Mouse (Mus musculus) neural tube, embryonic 15.5 days (tissue): ENCODE results near the gene Slc17a1. TPM values are rescaled to one million over a fixed set of nuclear protein-coding genes. Genes with fewer than 3 reads are reported as not detected.

Experiments used
- ATAC-seq: fragments of 200-750 bp; cut with Nextera tagmentation; 2 replicates; pipeline ENCODE4 v1.8.0; 2017; ENCODE audit warnings: mild to moderate bottlenecking, moderate TSS enrichment, moderate library complexity; ENCODE audit not compliant: low FRiP score
- H3K27ac ChIP-seq: fragments of 300-500 bp; sonication (generic); replicated peaks from 2 replicates; pipeline ENCODE4 v1.5.1; 2015; ENCODE audit warnings: mild to moderate bottlenecking, inconsistent platforms
- H3K27me3 ChIP-seq: fragments of 300-500 bp; sonication (generic); replicated peaks from 2 replicates; pipeline ENCODE4 v1.6.1; 2015; ENCODE audit warnings: inconsistent platforms
- H3K36me3 ChIP-seq: fragments of 300-500 bp; sonication (generic); 2 replicates; pipeline ENCODE4 v1.6.1; 2015; ENCODE audit warnings: inconsistent platforms
- H3K4me1 ChIP-seq: fragments of 300-500 bp; sonication (generic); 2 replicates; pipeline ENCODE4 v1.6.1; 2015; ENCODE audit warnings: inconsistent platforms
- H3K4me2 ChIP-seq: fragments of 300-500 bp; sonication (generic); 2 replicates; pipeline ENCODE4 v1.6.1; 2015; ENCODE audit warnings: inconsistent platforms, mild to moderate bottlenecking, moderate library complexity
- H3K4me3 ChIP-seq: fragments of 300-500 bp; sonication (generic); replicated peaks from 2 replicates; pipeline ENCODE4 v1.5.1; 2015; ENCODE audit warnings: mild to moderate bottlenecking, inconsistent platforms
- H3K9ac ChIP-seq: fragments of 300-500 bp; sonication (generic); replicated peaks from 2 replicates; pipeline ENCODE4 v1.6.1; 2015; ENCODE audit warnings: mild to moderate bottlenecking, inconsistent platforms
- H3K9me3 ChIP-seq: fragments of 300-500 bp; sonication (generic); replicated peaks from 2 replicates; pipeline ENCODE4 v1.6.1; 2016; ENCODE audit warnings: inconsistent platforms
- WGBS: fragments of 180-500 bp; shearing (Covaris S2); methylation state at CpG from one replicate; pipeline ENCODE4 v1.1.7; 2015; ENCODE audit warnings: mixed read lengths; 5-methylcytosine and 5-hydroxymethylcytosine counted together
- polyA plus RNA-seq: library from polyadenylated mRNA; unstranded; fragments of >200 nt; fragmentation: Nextera tagmentation; extraction: Ambion mirVana; gene quantifications from 2 replicates; pipeline ENCODE4 v1.2.1, GENCODE M21; 2015

Gene Slc17a1
- polyA plus RNA-seq, 1 experiment from 2014 or later: not detected

DNA sequence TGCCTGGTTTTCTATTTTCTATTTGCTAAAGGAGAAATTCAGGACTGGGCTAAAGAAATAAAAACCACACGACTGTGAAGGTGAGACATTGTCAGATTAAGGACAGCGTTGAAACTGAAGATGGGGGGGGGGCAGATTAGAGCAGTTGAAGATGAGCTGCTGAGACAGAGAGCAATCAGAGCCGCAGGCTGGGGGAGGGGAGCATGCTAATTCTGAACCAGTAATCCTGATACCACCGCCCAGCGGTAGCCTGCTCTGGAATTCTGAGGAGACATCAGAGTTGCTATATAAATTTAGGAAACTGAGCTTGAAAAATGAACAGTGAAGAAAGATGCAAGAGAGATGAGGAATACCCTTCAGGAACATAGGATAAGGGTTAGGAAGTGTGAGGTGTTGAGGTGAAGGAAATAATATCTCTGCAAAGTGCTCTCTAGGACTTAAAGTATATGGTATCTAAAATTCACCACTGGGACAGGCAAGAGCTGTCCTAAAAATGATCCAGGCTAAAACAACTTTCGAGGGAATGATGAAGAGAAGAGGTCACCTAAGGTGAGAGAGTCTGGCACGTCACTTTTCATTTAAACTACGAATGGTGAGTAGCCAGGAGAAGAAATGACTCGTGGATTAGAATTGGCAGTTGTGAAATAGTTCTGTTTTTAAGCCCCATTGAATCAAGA is 25.2 kb downstream of the Slc17a1 start:
- H3K4me3 ChIP-seq: no peak overlapping the region
- H3K9me3 ChIP-seq: no peaks in the 10 kb centered on the region
- no peaks in the 10 kb centered on the region for H3K27me3 ChIP-seq
- H3K4me2 ChIP-seq: no peak overlapping the region
- no peaks in the 10 kb centered on the region for H3K4me1 ChIP-seq
- H3K27ac ChIP-seq: no peak overlapping the region
- ATAC-seq: no peak
- WGBS: 22% methylated on average over 9 of the region's 9 CpGs
- H3K36me3 ChIP-seq: no peaks in the 10 kb centered on the region
- H3K9ac ChIP-seq: no peak overlapping the region

DNA sequence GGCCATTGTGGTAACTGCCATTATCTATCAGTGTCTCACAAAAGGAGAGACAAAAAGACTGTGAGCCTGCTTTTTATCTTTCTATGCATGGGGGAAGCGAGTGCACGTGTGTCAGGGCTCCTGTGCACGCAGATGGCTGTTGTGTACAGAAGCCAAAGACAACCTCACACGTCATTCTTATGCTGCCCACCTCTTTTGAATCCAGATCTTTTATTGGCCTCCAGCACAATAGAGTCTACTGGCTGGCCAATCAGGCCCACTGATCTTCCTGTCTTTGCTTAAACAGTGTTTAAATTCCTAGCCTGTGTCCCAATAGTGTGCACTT is 25.7 kb downstream of the Slc17a1 start:
- H3K4me2 ChIP-seq: no peak overlapping the region
- no peak overlapping the region for H3K9ac ChIP-seq
- H3K27me3 ChIP-seq: no peaks in the 10 kb centered on the region
- no peaks in the 10 kb centered on the region for H3K9me3 ChIP-seq
- ATAC-seq: no peak
- no peak overlapping the region for H3K27ac ChIP-seq
- no peak overlapping the region for H3K4me3 ChIP-seq
- no peaks in the 10 kb centered on the region for H3K4me1 ChIP-seq
- 12% methylated on average over 4 of the region's 4 CpGs for WGBS
- no peaks in the 10 kb centered on the region for H3K36me3 ChIP-seq

DNA sequence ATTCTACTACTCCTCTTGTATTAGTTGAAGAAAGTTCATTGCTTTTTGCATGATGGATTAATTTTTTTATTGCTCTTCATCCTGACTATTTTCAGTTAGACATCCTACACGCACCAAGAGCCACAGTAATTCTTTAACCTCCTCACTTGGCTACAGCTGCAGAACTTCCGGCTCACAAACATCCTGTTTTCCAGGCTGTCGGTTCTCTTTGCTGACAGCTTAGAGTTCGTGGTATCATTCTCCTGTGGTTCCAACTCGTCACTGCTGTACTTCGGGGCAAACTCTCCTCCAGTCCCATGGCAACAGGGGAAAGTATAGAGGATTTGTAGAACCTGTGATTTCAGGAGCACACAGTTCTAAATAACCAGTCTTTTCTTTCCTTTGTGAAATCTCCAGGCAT is 30.7 kb downstream of the Slc17a1 start:
- no peaks in the 10 kb centered on the region for H3K27me3 ChIP-seq
- H3K36me3 ChIP-seq: no peaks in the 10 kb centered on the region
- WGBS: 65% methylated on average over 6 of the region's 6 CpGs
- no peaks in the 10 kb centered on the region for H3K9me3 ChIP-seq
- no peaks in the 10 kb centered on the region for H3K4me1 ChIP-seq
- H3K4me2 ChIP-seq: no peak overlapping the region
- H3K9ac ChIP-seq: no peak overlapping the region
- H3K4me3 ChIP-seq: no peak overlapping the region
- no peak overlapping the region for H3K27ac ChIP-seq
- no peak for ATAC-seq

DNA sequence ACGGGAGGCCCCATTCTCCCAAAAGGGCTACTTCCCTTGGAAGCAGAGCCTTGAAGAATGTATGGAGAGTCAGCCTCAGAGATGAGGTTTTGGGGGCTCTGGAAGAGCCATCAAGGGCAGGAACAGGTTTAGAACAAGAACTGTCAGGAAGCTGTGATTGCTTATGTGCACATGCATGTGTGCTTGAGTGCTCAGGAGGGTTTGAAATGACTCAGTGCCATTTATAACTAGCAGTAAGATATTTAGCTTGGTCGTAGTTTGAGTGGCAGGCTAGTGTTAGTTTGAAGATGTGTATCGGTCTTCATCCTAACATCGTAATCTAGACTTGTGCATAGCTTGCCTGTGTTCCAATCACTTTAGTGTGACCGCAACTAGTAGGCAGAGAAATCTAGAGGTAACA is 39.4 kb downstream of the Slc17a1 start:
- WGBS: 94% methylated on average over 5 of the region's 5 CpGs

DNA sequence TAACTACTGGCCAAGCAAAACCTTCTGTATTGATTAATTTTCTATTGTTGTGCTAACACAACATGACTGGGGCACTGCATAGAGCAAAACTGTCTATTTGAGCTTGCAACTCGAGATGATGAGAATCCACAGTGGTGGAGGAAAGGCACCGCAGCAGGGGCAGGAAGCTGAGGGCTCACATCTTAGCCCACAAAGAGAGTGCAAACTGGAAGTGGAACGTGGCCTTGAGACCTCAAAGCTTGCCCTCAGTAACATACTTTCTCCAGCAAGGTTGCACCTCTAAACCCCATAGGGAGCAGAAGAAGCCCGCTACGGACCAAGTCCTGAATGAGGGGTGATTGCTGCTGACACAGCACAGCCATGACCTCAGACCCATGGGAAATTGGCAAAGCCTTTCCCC is 42.6 kb downstream of the Slc17a1 start:
- no peaks in the 10 kb centered on the region for H3K4me1 ChIP-seq
- ATAC-seq: no peak
- no peak overlapping the region for H3K9ac ChIP-seq
- no peaks in the 10 kb centered on the region for H3K9me3 ChIP-seq
- H3K27me3 ChIP-seq: no peaks in the 10 kb centered on the region
- no peak overlapping the region for H3K4me2 ChIP-seq
- 87% methylated on average over 5 of the region's 5 CpGs for WGBS
- no peak overlapping the region for H3K27ac ChIP-seq
- H3K36me3 ChIP-seq: no peaks in the 10 kb centered on the region
- no peak overlapping the region for H3K4me3 ChIP-seq

More for the DNA sequence above, 39.4 kb downstream of the Slc17a1 start:
- no peak overlapping the region for H3K9ac ChIP-seq
- H3K4me3 ChIP-seq: no peak overlapping the region
- no peak overlapping the region for H3K27ac ChIP-seq
- H3K4me1 ChIP-seq: no peaks in the 10 kb centered on the region
- no peak overlapping the region for H3K4me2 ChIP-seq
- no peaks in the 10 kb centered on the region for H3K9me3 ChIP-seq
- H3K27me3 ChIP-seq: no peaks in the 10 kb centered on the region
- no peaks in the 10 kb centered on the region for H3K36me3 ChIP-seq
- ATAC-seq: no peak

DNA sequence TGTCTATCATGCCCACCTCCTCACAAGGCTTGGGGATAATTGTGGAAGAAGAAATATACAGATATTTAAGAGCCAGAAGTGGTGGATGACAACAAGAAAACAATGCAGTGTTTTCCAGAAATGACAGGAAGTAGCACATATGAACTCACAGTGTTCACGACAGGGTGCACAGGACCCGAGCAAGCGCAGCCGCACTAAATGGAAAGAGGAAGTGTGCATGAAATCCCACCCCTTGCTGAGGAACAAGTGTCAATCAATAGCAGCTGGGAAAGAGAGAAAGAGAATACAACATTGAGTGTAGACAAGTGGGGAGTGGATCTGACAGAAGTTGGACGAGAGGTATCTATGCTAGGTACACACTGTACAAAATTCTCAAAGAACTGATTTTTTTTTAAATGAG is 43.8 kb downstream of the Slc17a1 start:
- no peak overlapping the region for H3K4me2 ChIP-seq
- no peak overlapping the region for H3K9ac ChIP-seq
- no peak for ATAC-seq
- H3K36me3 ChIP-seq: no peaks in the 10 kb centered on the region
- no peak overlapping the region for H3K4me3 ChIP-seq
- H3K27me3 ChIP-seq: no peaks in the 10 kb centered on the region
- no peaks in the 10 kb centered on the region for H3K4me1 ChIP-seq
- H3K27ac ChIP-seq: no peak overlapping the region
- no peaks in the 10 kb centered on the region for H3K9me3 ChIP-seq
- WGBS: 88% methylated on average over 5 of the region's 5 CpGs

DNA sequence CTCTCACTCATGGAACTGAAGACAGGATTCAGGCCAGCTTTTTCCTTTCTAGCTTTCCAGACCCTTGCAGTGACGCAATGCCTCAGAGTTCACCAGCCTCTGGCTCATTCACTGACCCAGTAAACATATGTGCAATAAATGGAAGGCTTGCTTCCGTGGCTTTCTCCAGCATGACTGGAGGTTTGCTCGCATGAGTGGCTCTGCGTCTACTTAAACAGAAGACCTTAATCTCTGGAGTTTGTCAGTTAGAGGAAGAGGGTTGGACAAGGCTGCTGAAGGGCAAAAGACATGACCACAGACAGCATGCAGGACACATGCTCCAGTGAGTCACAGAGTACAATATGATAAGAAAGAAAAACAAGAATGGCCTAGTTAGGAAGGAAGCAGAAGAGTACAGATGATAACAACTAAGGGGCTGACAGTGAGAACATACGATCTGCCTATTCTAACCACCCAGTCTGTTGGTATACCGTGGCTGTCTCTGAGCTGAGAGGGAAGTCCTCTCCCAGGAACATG is 46.3 kb downstream of the Slc17a1 start:
- Histone ChIP-seq H3K4me2 (no peak overlapping the region), H3K27ac (no peak overlapping the region), H3K36me3 (no peaks in the 10 kb centered on the region), H3K4me3 (no peak overlapping the region), H3K4me1 (no peaks in the 10 kb centered on the region), H3K9me3 (no peaks in the 10 kb centered on the region), H3K27me3 (no peaks in the 10 kb centered on the region), H3K9ac (no peak overlapping the region)
- no peak for ATAC-seq
- 42% methylated on average over 6 of the region's 6 CpGs for WGBS

DNA sequence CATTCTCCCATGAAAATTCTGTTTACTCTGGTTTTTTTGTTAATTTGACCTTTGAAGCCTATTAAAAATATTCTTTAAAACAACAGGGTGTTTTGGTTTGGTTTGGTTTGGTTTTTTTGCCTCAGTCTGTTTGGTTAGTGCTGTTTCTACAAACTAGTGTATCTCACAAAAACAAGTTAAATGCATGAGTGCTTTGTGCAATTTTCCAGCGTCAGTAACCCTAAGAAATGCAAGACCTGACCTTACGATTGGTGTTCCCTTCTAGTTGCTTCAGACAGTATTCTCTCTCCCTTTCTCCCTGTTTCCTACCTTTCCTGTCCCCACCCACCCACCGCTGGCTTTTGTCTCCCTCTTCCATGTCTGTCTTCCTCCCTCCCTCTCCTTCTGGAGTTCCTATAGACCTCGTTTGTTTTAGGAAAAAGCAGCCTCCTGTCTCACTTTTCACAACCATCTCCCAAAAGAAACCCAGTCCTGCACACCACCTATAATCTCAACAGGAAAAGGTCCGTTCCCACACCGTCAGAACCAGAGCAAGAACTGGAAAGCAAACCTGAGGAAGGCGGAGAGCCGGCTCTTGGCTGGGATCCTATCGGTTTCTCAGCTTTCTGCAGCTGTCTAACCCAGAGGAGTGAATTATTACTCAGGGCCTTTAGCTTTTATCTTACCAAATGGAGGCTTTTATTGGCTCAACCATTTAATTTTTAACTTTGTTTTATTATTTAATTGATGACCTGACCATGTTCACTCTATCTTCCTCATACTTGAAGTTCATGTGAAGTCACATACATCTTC is 47.0 kb downstream of the Slc17a1 start, which contains the start of gene Slc17a4:
Gene Slc17a4 (minus strand): TSS at position 634 of the 792 bp plus-strand sequence.
- Histone ChIP-seq H3K27ac (no peak within 1 kb of the TSS), H3K4me3 (no peak within 1 kb of the TSS), H3K36me3 (no peaks in the 10 kb centered on the region), H3K27me3 (no peaks in the 10 kb centered on the region), H3K4me2 (no peak within 1 kb of the TSS), H3K4me1 (no peaks in the 10 kb centered on the region), H3K9me3 (no peaks in the 10 kb centered on the region), H3K9ac (no peak within 1 kb of the TSS)
- WGBS: 60% methylated on average over 9 of the region's 9 CpGs
- no peak for ATAC-seq

DNA sequence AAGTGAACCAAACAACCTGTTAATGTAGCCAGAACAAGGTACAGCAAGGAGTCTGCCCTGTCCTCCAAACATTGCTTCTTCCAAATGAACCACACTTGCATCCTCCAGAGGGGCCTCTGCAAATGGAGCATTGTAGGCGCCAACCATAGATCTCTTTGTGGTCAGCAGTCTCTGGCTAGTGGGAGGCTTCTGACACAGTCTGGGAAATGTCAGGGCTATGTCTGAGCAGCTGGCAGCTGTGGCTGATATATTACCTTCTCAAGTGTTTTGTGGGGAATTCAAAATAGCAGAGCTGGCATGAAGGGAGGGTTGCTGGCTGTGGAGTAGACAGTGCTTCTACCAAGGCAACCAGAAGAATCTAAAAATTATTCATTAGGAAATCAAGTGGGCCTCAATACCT is 48.6 kb downstream of the Slc17a1 start:
- whole genome bisulfite sequencing: 66% methylated on average over 1 of the region's 1 CpGs
- ATAC-seq: peak; percentile 35; the same call in 1 of the 2 replicates
- H3K4me2 ChIP-seq: no peak overlapping the region
- no peak overlapping the region for H3K9ac ChIP-seq
- no peaks in the 10 kb centered on the region for H3K27me3 ChIP-seq
- no peaks in the 10 kb centered on the region for H3K9me3 ChIP-seq
- no peak overlapping the region for H3K27ac ChIP-seq
- no peaks in the 10 kb centered on the region for H3K36me3 ChIP-seq
- no peaks in the 10 kb centered on the region for H3K4me1 ChIP-seq
- H3K4me3 ChIP-seq: no peak overlapping the region

DNA sequence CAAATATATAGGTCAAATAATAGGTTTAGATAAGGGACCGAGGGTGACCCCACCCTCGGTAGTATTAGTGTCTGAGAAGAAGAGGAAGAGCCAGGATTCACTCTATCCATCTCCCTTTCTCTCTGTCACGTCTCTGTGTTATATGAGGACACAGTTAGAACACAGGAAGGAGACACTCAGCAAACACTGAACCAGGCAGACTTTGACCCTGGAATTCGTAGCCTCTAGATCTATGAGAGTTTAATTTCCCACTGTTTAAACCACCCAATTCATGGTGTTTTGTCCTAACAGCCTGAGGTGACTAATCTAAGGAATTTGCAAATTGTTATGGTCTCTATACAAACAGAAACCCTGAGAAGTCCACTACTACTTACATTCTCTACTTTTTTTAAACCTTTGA is 50.1 kb downstream of the Slc17a1 start:
- Histone ChIP-seq H3K4me3 (no peak overlapping the region), H3K27me3 (no peaks in the 10 kb centered on the region), H3K9ac (no peak overlapping the region), H3K36me3 (no peaks in the 10 kb centered on the region), H3K4me2 (no peak overlapping the region), H3K9me3 (no peaks in the 10 kb centered on the region), H3K27ac (no peak overlapping the region), H3K4me1 (no peaks in the 10 kb centered on the region)
- 81% methylated on average over 4 of the region's 4 CpGs for WGBS
- no peak for ATAC-seq

DNA sequence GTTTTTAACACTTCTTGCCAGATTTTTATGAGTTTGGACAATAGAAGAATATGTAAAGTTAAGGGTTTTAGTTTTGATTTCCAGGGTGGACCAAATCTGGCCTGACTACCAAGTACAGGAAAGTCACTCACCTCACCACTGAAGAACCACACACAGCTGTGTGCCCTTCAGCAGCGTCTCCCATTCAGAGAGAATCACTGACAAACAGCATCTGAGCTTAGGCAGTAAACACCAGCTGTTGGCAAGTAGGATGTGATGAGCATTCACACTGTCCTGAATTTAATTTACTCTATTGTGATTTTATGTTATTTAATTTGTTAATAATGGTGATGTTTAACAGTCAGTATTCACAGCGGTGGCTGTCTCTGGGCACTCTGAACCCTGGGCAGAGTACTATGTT is 58.2 kb downstream of the Slc17a1 start:
- WGBS: 48% methylated on average over 2 of the region's 2 CpGs

DNA sequence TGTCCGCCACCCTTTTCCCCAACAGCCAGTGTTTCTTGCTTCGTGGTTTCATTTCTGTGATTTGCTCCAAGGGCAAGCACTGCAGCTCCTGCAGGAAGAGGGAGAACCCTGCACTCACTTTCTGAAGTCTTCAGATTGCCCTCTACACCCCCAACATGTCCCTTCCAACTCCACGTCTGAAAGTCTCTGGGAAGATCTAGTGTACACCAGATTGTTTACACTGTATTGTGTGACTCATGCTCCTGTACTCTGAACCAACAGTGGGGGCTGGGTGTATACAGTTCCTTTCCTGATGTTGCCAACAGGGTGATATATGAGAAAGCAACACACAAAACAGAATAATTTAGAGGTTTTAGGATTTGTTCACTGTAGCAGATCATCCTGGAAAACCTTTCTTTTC is 61.1 kb downstream of the Slc17a1 start:
- Histone ChIP-seq H3K9ac (no peak overlapping the region), H3K4me1 (no peaks in the 10 kb centered on the region), H3K9me3 (no peaks in the 10 kb centered on the region), H3K4me3 (no peak overlapping the region), H3K36me3 (no peaks in the 10 kb centered on the region), H3K4me2 (no peak overlapping the region), H3K27me3 (no peaks in the 10 kb centered on the region), H3K27ac (no peak overlapping the region)
- 66% methylated on average over 3 of the region's 3 CpGs for WGBS
- no peak for ATAC-seq

More for the DNA sequence above, 58.2 kb downstream of the Slc17a1 start:
- H3K9ac ChIP-seq: no peak overlapping the region
- H3K9me3 ChIP-seq: no peaks in the 10 kb centered on the region
- no peak overlapping the region for H3K4me3 ChIP-seq
- no peak for ATAC-seq
- H3K27me3 ChIP-seq: no peaks in the 10 kb centered on the region
- H3K4me2 ChIP-seq: no peak overlapping the region
- no peak overlapping the region for H3K27ac ChIP-seq
- H3K36me3 ChIP-seq: no peaks in the 10 kb centered on the region
- no peaks in the 10 kb centered on the region for H3K4me1 ChIP-seq
